Mouse (Mus musculus) spleen, embryonic (tissue): Measurements from ENCODE around the gene Ccdc144b.

Experiments used
- CTCF ChIA-PET: fragments of 350-600 bp; sonication (Branson Sonifier 250); formaldehyde crosslinking; loops from one replicate; lab custom pipeline; 2022; lab: Charles Lee

The Ccdc144b gene

DNA sequence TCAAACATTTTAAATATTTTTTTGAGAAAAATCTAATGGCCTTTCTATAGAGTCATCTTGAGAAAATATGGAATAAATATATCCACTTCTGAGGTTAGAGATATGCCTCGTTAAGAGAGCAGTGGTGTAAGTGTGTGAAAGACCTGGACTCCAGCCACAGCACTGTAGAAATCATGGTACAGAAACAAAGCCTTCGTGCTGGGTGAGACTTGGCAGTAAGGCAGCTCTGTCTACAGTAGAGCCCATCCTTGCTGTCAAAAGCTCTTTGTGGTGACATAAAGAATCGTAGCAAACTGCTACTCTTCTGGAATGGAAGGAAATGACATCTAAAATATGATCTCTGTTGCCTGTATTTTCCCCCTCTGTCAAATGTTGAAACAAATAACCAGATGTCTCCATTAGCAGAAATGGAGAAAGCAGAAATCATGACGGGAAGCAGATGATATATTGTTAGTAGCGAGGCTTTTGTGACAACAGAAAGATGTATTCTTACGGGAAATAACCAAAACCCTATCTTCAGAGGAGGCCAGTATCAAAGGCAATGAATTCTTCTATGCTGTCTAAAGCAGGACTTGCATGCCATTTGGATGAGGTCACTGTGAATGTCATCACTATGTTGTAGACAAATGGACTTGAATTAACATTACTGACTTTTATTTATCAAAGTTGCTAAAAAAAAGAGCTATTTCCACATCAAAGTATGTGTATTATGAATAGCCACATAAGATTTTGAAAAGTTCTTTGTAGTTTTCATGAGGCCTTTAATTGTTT lies 21.4 kb downstream of the Ccdc144b start:
- CTCF ChIA-PET, result no interaction called here

DNA sequence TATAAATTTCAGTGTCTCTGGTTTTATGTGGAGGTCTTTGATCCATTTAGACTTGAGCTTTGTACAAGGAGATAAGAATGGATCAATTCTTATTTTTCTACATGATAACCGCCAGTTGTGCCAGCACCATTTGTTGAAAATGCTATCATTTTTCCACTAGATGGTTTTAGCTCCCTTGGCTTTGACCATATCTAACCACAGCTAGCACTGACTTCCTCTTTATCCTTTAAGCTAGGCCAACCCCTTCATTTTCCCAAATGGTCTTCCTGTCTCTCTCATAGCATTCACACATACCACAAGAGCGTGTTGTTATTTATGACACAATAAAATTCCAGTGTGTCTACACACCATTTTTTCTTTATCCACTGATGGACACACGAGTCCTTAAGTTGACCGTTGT lies 23.4 kb downstream of the Ccdc144b start:
- CTCF ChIA-PET, result no interaction called here

DNA sequence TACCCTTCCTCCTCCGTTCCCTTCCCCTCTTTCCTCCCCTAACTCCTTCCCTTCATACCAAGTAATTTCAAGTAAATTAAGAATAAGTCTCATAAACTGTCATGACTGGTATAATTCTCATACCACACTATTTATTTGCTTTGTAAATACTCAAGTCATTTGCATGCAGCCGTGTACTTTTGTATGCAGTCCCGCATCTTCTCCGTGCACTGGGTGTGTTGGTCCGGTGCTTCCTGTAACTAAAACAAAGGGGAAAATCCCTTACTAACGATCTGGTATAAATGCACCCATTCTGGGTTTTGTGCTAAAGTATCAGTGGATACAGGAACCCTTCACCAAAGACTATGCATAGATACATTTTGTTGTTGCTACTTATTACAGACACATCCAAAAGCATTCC lies 27.6 kb downstream of the Ccdc144b start:
- CTCF ChIA-PET, result interaction anchor here (0.7 kb wide), 1 partner anchor 57 kb away, joined by 3 read pairs; no protein-coding TSS in a partner anchor

- CTCF ChIA-PET, result no interaction called here
Observed at GRCm38 (mm10) chr3:36011239-36011638, 42.1 kb downstream of the Ccdc144b start.

DNA sequence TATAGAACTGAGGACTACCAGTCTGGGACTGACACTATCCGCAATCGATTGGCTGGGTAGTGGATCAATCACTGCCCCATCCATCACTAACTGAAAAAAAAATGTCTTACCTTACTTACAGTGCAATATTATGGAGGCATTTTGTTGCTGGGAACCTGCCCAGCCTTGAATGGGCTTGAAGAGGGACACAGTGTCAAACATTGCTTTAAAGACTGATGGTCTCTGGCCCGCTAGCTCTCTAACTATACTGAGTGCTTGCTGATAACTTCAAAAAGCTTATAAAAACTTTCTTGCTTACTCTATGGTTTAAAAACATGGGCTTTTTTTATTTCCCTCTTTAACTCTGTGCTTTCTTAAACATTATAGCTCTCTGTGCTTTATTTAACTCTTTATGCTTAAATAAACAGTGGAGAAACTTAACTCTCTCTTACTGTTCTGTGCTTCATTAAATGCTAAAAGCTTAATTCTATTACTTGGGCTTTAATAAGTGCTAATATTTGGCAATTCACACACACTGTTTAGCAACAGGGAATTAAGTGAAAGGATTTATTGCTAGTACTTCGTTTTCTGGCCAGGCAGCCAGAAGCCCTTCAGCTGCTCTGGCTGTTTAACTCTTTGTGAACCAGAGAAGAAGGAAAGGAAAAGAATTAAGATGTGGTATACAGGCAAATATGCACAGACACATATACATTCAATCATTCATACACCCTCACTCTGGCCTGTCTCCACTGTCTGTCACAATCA lies 44.8 kb downstream of the Ccdc144b start:
- CTCF ChIA-PET, result interaction anchor here (0.6 kb wide), 1 partner anchor 113 kb away, joined by 4 read pairs; no protein-coding TSS in a partner anchor

GRCm38 (mm10) chr3:36004028-36004895 lies 49.1 kb downstream of the Ccdc144b start:
- CTCF ChIA-PET, result no interaction called here

GRCm38 (mm10) chr3:36000275-36001239 lies 52.8 kb downstream of the Ccdc144b start, which contains the start of gene Mccc1:
Gene Mccc1, minus strand, starts transcription at chr3:36000678.
- CTCF ChIA-PET, result interaction anchor here (0.6 to 1.3 kb wide), 2 partner anchors 65 to 70 kb away, joined by 3 to 4 read pairs; partner anchors contain the start of gene Acad9

- CTCF ChIA-PET, result no interaction called here
Observed at GRCm38 (mm10) chr3:35994552-35995531, 58.5 kb downstream of the Ccdc144b start.

DNA sequence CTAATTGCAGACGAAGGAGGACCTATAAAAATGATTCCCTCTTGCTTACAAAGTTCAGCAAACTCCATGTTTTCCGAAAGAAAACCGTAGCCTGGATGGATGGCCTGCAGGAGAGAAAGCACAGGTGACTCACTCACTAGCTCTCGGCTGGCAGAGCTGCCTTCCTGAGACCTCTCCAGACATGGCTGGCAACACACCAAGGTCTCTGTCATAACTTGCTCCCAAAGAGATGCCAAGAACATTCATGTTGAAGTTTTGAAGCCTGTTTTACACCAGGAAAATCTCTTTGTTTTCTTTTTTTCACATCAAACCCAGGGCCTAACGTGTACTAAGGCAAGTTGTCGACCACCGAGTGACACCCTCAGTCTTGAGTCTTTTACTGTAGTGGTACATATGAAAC lies 62.6 kb downstream of the Ccdc144b start:
- CTCF ChIA-PET, result no interaction called here

- CTCF ChIA-PET, result no interaction called here
Observed at GRCm38 (mm10) chr3:35988031-35988430, 65.3 kb downstream of the Ccdc144b start.

DNA sequence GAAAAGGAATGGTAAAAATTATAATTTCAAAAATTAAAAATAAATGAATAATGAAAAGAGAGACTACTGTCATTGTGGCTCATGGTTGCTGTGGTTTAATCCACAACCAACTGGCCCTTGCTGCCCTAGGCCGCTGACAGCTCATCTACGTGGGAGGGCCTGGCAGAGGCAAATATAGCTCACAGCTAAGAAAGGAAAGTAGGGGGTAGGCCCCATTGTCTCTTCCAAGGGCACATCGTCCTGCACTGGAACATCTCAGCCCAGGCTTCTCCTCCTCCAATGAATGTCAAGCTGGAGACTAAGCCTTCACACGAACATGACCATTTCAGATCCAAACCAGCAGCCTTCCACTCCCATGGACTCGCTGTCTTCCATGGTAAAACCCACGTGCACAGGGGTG lies 67.1 kb downstream of the Ccdc144b start:
- CTCF ChIA-PET, result interaction anchor here (0.6 kb wide), 1 partner anchor 74 kb away, joined by 3 read pairs; no protein-coding TSS in a partner anchor

DNA sequence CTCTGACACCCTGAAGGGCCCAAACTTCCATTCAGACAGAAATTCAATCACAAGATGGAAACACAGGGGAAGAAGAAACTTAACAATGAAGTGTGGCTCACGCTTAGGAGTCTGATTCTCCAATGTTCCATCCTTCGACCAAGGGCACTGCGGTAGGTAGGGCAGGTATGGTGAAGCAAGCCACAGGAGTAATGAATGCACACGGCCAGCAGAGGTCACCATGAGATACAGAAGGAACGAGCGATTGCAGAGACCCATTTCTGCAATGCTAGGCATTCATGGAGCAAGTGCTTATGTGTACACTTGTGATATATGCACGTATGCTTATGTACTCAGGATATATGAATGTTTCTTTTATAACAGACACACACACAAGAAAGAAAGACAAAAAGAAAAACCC lies 79.8 kb downstream of the Ccdc144b start:
- CTCF ChIA-PET, result no interaction called here

GRCm38 (mm10) chr3:35972985-35973384 lies 80.4 kb downstream of the Ccdc144b start:
- CTCF ChIA-PET, result interaction anchor here (0.6 kb wide), 1 partner anchor 273 kb away, joined by 3 read pairs; no protein-coding TSS in a partner anchor

DNA sequence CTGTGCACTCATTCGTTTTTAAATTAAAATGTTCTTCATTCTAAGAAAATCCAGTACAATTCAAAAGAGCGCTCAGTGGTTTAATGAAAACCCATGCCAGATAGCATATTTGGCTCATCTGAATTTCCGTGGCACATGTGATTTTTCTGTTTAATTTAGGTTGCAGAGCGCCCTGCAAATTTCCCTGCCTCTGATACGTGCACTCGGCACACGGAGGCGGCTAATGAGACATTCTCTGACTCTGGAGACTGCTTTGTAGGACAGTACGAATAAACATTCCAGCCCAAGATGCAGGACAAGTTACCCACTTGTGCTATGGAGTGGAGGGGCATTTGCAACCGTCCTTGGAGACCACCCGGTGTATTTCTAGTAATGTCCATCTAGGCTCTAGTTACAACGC lies 82.2 kb downstream of the Ccdc144b start:
- CTCF ChIA-PET, result no interaction called here

DNA sequence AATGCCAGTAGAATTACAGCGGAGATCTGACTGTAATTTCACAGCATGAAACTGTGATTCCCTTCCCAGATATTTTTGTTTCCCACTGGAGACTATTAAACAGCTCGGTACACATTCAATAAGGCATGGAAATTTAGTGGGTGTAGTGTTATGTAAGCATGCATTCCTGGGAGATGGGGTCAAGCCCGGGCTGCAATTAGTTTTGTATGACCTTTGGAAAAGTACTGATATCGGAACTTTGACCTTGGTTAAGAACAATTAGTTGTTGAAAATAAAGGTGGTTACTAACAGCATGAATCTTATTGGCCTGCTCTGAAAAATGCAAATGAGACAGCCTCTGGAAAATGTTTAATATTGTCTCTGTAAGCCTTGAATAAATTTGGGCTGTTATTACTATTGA lies 82.9 kb downstream of the Ccdc144b start:
- CTCF ChIA-PET, result no interaction called here

GRCm38 (mm10) chr3:35967366-35967921 lies 85.9 kb downstream of the Ccdc144b start:
- CTCF ChIA-PET, result no interaction called here

GRCm38 (mm10) chr3:35966493-35966892 lies 86.9 kb downstream of the Ccdc144b start:
- CTCF ChIA-PET, result no interaction called here

DNA sequence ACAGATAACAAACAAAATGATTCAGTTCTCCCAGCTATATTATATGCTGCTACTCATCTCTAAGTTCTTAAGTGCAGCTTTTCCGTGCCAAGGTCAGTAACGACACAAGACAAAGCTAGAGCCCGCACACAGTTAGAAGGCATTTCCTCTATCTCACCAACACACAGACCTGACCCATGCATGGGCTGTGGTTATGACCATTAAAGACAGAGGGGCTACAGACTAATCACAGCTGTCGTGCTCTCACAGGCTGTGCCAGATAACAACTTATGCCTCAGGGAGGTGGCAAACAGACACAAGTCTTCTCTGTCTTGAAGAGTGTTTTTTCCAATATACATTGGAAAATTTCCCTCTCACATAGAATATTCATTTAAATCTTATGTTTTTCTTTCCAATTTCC lies 88.4 kb downstream of the Ccdc144b start:
- CTCF ChIA-PET, result no interaction called here

GRCm38 (mm10) chr3:35963921-35964320 lies 89.4 kb downstream of the Ccdc144b start:
- CTCF ChIA-PET, result interaction anchor here (0.5 kb wide), 1 partner anchor 102 kb away, joined by 4 read pairs; the partner anchor contains the start of gene Acad9
